Mouse (Mus musculus): ENCODE data around the gene Iqcf6. TPM values are rescaled to one million over a fixed set of nuclear protein-coding genes. Genes with fewer than 3 reads are reported as not detected.
"Not testable (repeated sequence)": the region's sequence is repeated elsewhere in the genome, so short reads cannot be mapped to it uniquely, and the experiment has no call there.

Gene Iqcf6
- polyA plus RNA-seq (2014; fragmentation: Nextera tagmentation; extraction: Ambion mirVana) = not detected in 2 replicates

DNA sequence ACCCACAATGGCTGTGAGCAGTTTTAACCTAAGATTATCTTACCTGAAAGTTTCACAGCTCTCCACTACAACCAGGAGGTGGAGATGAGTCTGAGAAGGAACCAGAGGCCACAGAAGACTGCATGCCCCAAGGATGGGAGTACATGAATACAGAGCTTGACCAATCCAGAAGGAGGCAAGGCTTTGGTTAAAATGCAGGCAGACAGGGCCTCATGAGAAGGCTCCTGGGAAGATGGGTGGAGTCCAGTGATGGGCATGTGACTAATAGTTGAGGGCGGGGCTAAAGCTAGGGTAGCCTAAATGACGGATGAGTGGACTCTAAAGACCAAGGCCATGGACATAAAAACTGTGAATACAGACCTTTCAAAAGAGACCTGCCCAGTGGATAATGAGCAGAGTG, at the start of gene Iqcf6:
Gene Iqcf6, plus strand, starts transcription at position 301 of the 400 bp plus-strand sequence.
- Histone ChIP-seq H3K36me3 (ENCODE audit: control insufficient read depth, insufficient read depth, low read length) (no peaks in the 10 kb centered on the region), H3K4me1 (replicated peaks; ENCODE audit: control insufficient read depth, insufficient read depth, low read length) (no peaks in the 10 kb centered on the region), H3K27me3 (ENCODE audit: control insufficient read depth, insufficient read depth, low read length) (no peaks in the 10 kb centered on the region), H3K9me3 (ENCODE audit: control insufficient read depth, low read length) (no peaks in the 10 kb centered on the region), H3K4me3 (ENCODE audit: low read depth, low read length) (no peak within 1 kb of the TSS), H3K27ac (ENCODE audit: low read depth, low read length) (no peak within 1 kb of the TSS), H3K4me2 (replicated peaks; ENCODE audit: low read depth, low read length) (no peak within 1 kb of the TSS), H3K9ac (ENCODE audit: low read depth, low read length) (no peak within 1 kb of the TSS)
- DNase-seq (ENCODE audit: low spot score) = no peak
- WGBS = 79% methylated on average over 2 of the region's 2 CpGs
- no peak for ATAC-seq (ENCODE audit: low FRiP score)

DNA sequence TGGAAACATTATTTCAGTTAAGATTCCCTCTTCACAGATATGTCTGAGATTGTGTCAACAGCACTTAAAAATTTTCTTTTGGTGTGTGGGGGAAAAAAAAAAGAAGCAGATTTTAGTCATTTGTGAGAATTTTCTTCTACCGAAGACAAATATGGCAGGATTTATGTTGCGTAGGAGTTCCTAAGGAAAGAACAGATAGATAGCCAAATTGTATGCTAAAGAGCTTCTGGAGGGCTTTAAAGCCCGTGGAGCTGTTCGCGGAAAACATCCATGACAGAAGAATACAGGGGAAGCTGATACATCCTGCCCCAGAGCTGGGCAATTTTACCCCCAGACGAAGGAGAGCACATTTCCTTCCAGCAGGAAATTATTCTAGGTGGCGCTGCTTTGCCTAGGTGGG, 46.4 kb upstream of the Iqcf6 start:
- WGBS = 87% methylated on average over 7 of the region's 7 CpGs
- H3K9ac ChIP-seq (ENCODE audit: low read depth, low read length) = no peak overlapping the region

GRCm38 (mm10) chr9:106582552-106582951, 43.8 kb upstream of the Iqcf6 start:
- Histone ChIP-seq H3K4me2 (replicated peaks; ENCODE audit: low read depth, low read length) (no peak overlapping the region), H3K27me3 (ENCODE audit: control insufficient read depth, insufficient read depth, low read length) (no peaks in the 10 kb centered on the region), H3K9ac (ENCODE audit: low read depth, low read length) (no peak overlapping the region), H3K4me1 (replicated peaks; ENCODE audit: control insufficient read depth, insufficient read depth, low read length) (no peaks in the 10 kb centered on the region), H3K36me3 (ENCODE audit: control insufficient read depth, insufficient read depth, low read length) (no peaks in the 10 kb centered on the region), H3K27ac (ENCODE audit: low read depth, low read length) (no peak overlapping the region), H3K9me3 (ENCODE audit: control insufficient read depth, low read length) (no peaks in the 10 kb centered on the region), H3K4me3 (ENCODE audit: low read depth, low read length) (no peak overlapping the region)
- ATAC-seq (ENCODE audit: low FRiP score) = no peak
- DNase-seq (ENCODE audit: low spot score) = no peak
- 76% methylated on average over 1 of the region's 1 CpGs for WGBS

More for the DNA sequence above, 46.4 kb upstream of the Iqcf6 start:
- DNase-seq (ENCODE audit: low spot score) (no peak), ATAC-seq (ENCODE audit: low FRiP score) (no peak)
- H3K4me3 ChIP-seq (ENCODE audit: low read depth, low read length) = no peak overlapping the region
- no peak overlapping the region for H3K4me2 ChIP-seq (replicated peaks; ENCODE audit: low read depth, low read length)
- no peak overlapping the region for H3K27ac ChIP-seq (ENCODE audit: low read depth, low read length)
- H3K9me3 ChIP-seq (ENCODE audit: control insufficient read depth, low read length) = no peaks in the 10 kb centered on the region
- H3K4me1 ChIP-seq (replicated peaks; ENCODE audit: control insufficient read depth, insufficient read depth, low read length) = no peaks in the 10 kb centered on the region
- no peaks in the 10 kb centered on the region for H3K36me3 ChIP-seq (ENCODE audit: control insufficient read depth, insufficient read depth, low read length)
- no peaks in the 10 kb centered on the region for H3K27me3 ChIP-seq (ENCODE audit: control insufficient read depth, insufficient read depth, low read length)

GRCm38 (mm10) chr9:106592158-106592557, 34.2 kb upstream of the Iqcf6 start:
- H3K4me1 ChIP-seq (replicated peaks; ENCODE audit: control insufficient read depth, insufficient read depth, low read length) = no peaks in the 10 kb centered on the region
- 89% methylated on average over 5 of the region's 5 CpGs for WGBS

GRCm38 (mm10) chr9:106595402-106595801, 31.0 kb upstream of the Iqcf6 start:
- not testable (repeated sequence) for H3K36me3 ChIP-seq (ENCODE audit: control insufficient read depth, insufficient read depth, low read length); ATAC-seq (ENCODE audit: low FRiP score); H3K4me3 ChIP-seq (ENCODE audit: low read depth, low read length); H3K27ac ChIP-seq (ENCODE audit: low read depth, low read length); DNase-seq (ENCODE audit: low spot score); H3K9me3 ChIP-seq (ENCODE audit: control insufficient read depth, low read length); H3K4me1 ChIP-seq (replicated peaks; ENCODE audit: control insufficient read depth, insufficient read depth, low read length); H3K9ac ChIP-seq (ENCODE audit: low read depth, low read length); H3K4me2 ChIP-seq (replicated peaks; ENCODE audit: low read depth, low read length); H3K27me3 ChIP-seq (ENCODE audit: control insufficient read depth, insufficient read depth, low read length)
- 28% methylated on average over 4 of the region's 4 CpGs for WGBS

More at GRCm38 (mm10) chr9:106592158-106592557, 34.2 kb upstream of the Iqcf6 start:
- Histone ChIP-seq H3K4me3 (ENCODE audit: low read depth, low read length) (no peak overlapping the region), H3K9me3 (ENCODE audit: control insufficient read depth, low read length) (no peaks in the 10 kb centered on the region), H3K27me3 (ENCODE audit: control insufficient read depth, insufficient read depth, low read length) (no peaks in the 10 kb centered on the region), H3K27ac (ENCODE audit: low read depth, low read length) (no peak overlapping the region), H3K9ac (ENCODE audit: low read depth, low read length) (no peak overlapping the region), H3K4me2 (replicated peaks; ENCODE audit: low read depth, low read length) (no peak overlapping the region), H3K36me3 (ENCODE audit: control insufficient read depth, insufficient read depth, low read length) (no peaks in the 10 kb centered on the region)
- ATAC-seq (ENCODE audit: low FRiP score) (no peak), DNase-seq (ENCODE audit: low spot score) (no peak)

GRCm38 (mm10) chr9:106595836-106596235, 30.5 kb upstream of the Iqcf6 start:
- ATAC-seq (ENCODE audit: low FRiP score) (no peak), DNase-seq (ENCODE audit: low spot score) (no peak)
- Histone ChIP-seq H3K27me3 (ENCODE audit: control insufficient read depth, insufficient read depth, low read length) (no peaks in the 10 kb centered on the region), H3K4me2 (replicated peaks; ENCODE audit: low read depth, low read length) (no peak overlapping the region), H3K27ac (ENCODE audit: low read depth, low read length) (no peak overlapping the region), H3K9me3 (ENCODE audit: control insufficient read depth, low read length) (no peaks in the 10 kb centered on the region), H3K4me1 (replicated peaks; ENCODE audit: control insufficient read depth, insufficient read depth, low read length) (no peaks in the 10 kb centered on the region), H3K9ac (ENCODE audit: low read depth, low read length) (no peak overlapping the region), H3K36me3 (ENCODE audit: control insufficient read depth, insufficient read depth, low read length) (no peaks in the 10 kb centered on the region), H3K4me3 (ENCODE audit: low read depth, low read length) (no peak overlapping the region)
- 77% methylated on average over 7 of the region's 7 CpGs for WGBS

DNA sequence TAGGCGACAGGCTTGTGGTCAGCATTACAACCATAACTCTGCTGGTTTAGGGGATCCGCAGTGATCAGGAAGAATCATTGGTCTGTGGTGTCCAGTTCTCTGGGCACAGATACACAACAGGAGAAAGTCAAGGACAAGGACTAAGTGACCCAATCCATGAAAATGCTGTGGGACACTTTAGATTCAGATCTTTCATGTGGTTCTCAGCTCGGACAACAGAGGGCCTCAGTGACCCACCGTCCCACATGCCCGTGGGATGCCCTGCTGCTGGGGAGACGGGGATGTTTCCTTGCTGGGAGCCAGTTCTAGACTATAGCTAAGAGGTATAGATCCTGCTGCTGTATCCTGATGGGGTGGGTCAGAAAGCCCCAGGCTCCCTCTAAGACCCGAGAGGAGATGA, 27.9 kb upstream of the Iqcf6 start:
- H3K9ac ChIP-seq (ENCODE audit: low read depth, low read length) = no peak overlapping the region
- H3K4me1 ChIP-seq (replicated peaks; ENCODE audit: control insufficient read depth, insufficient read depth, low read length) = no peaks in the 10 kb centered on the region
- no peaks in the 10 kb centered on the region for H3K27me3 ChIP-seq (ENCODE audit: control insufficient read depth, insufficient read depth, low read length)
- 46% methylated on average over 7 of the region's 7 CpGs for WGBS
- H3K4me2 ChIP-seq (replicated peaks; ENCODE audit: low read depth, low read length) = no peak overlapping the region
- no peak for DNase-seq (ENCODE audit: low spot score)
- no peak for ATAC-seq (ENCODE audit: low FRiP score)
- H3K4me3 ChIP-seq (ENCODE audit: low read depth, low read length) = no peak overlapping the region
- H3K27ac ChIP-seq (ENCODE audit: low read depth, low read length) = no peak overlapping the region
- no peaks in the 10 kb centered on the region for H3K36me3 ChIP-seq (ENCODE audit: control insufficient read depth, insufficient read depth, low read length)
- H3K9me3 ChIP-seq (ENCODE audit: control insufficient read depth, low read length) = no peaks in the 10 kb centered on the region

- Histone ChIP-seq H3K36me3 (ENCODE audit: control insufficient read depth, insufficient read depth, low read length) (no peaks in the 10 kb centered on the region), H3K4me1 (replicated peaks; ENCODE audit: control insufficient read depth, insufficient read depth, low read length) (no peaks in the 10 kb centered on the region), H3K27ac (ENCODE audit: low read depth, low read length) (no peak overlapping the region), H3K9ac (ENCODE audit: low read depth, low read length) (no peak overlapping the region), H3K9me3 (ENCODE audit: control insufficient read depth, low read length) (no peaks in the 10 kb centered on the region), H3K27me3 (ENCODE audit: control insufficient read depth, insufficient read depth, low read length) (no peaks in the 10 kb centered on the region), H3K4me3 (ENCODE audit: low read depth, low read length) (no peak overlapping the region), H3K4me2 (replicated peaks; ENCODE audit: low read depth, low read length) (no peak overlapping the region)
- ATAC-seq (ENCODE audit: low FRiP score) = no peak
- DNase-seq (ENCODE audit: low spot score) = peak; percentile 80
- 35% methylated on average over 8 of the region's 8 CpGs for whole genome bisulfite sequencing
These were observed 25.8 kb upstream of the Iqcf6 start for GRCm38 (mm10) chr9:106600546-106600945.

DNA sequence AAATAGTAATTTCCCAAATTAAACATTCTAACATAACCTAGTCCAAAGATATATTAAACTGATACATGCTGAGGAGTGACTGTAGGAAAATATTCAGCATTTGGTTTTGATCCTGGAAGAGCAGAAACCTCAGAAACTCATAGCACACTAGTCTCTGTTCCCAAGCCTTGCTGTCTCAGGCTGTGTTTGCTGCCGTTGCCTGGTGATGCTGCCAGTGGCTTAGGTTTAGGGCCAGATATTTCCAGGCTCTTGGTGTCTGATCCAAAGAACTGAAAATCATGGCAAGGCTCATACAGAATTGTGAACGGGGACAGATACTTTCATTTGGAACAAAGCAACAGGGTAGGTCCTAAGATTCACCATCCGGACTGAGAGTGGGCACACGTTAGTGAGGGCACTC, 15.7 kb upstream of the Iqcf6 start:
- H3K4me1 ChIP-seq (replicated peaks; ENCODE audit: control insufficient read depth, insufficient read depth, low read length) = no peaks in the 10 kb centered on the region
- no peaks in the 10 kb centered on the region for H3K36me3 ChIP-seq (ENCODE audit: control insufficient read depth, insufficient read depth, low read length)
- H3K27me3 ChIP-seq (ENCODE audit: control insufficient read depth, insufficient read depth, low read length) = no peaks in the 10 kb centered on the region
- H3K27ac ChIP-seq (ENCODE audit: low read depth, low read length) = no peak overlapping the region
- DNase-seq (ENCODE audit: low spot score) (no peak), ATAC-seq (ENCODE audit: low FRiP score) (no peak)
- H3K9ac ChIP-seq (ENCODE audit: low read depth, low read length) = no peak overlapping the region
- WGBS = 82% methylated on average over 4 of the region's 4 CpGs
- H3K4me2 ChIP-seq (replicated peaks; ENCODE audit: low read depth, low read length) = no peak overlapping the region
- no peak overlapping the region for H3K4me3 ChIP-seq (ENCODE audit: low read depth, low read length)
- H3K9me3 ChIP-seq (ENCODE audit: control insufficient read depth, low read length) = no peaks in the 10 kb centered on the region

Data from hindbrain, embryonic 11.5 days (tissue).